Mouse (Mus musculus) layer of hippocampus, adult 8-10 months (tissue): Measurements from ENCODE around the gene Rufy3. TPM values are rescaled to one million over a fixed set of nuclear protein-coding genes. Genes with fewer than 3 reads are reported as not detected.

Experiments
- DNase-seq, 2 experiments: peaks; one replicate each; pipeline ENCODE4 v3.0.0; 2022; ENCODE audit warnings: low spot score in 2 of 2
- total RNA-seq, 4 experiments: library from RNA; stranded (reverse); gene quantifications; 2 replicates each; pipeline ENCODE4 v1.2.4; 2022

Gene Rufy3
- total RNA-seq, 4 experiments from 2014 or later, result 157 to 193 (median 180) TPM

GRCm38 (mm10) chr5:88684226-88684625, 119.4 kb downstream of the Rufy3 start:
- no peak for DNase-seq

GRCm38 (mm10) chr5:88685306-88685705, 120.5 kb downstream of the Rufy3 start:
- DNase-seq, result no peak

GRCm38 (mm10) chr5:88685745-88686299, 121.0 kb downstream of the Rufy3 start:
- no peak for DNase-seq

GRCm38 (mm10) chr5:88687996-88688406, 123.2 kb downstream of the Rufy3 start:
- no peak for DNase-seq

GRCm38 (mm10) chr5:88688583-88689187, 123.8 kb downstream of the Rufy3 start:
- DNase-seq, result no peak

GRCm38 (mm10) chr5:88689279-88689938, 124.6 kb downstream of the Rufy3 start:
- no peak for DNase-seq

- no peak for DNase-seq
Measured at GRCm38 (mm10) chr5:88690681-88691505, 126.1 kb downstream of the Rufy3 start.

GRCm38 (mm10) chr5:88691506-88692095, 126.8 kb downstream of the Rufy3 start:
- no peak for DNase-seq

- DNase-seq, result no peak
Measured at GRCm38 (mm10) chr5:88692586-88692985, 127.7 kb downstream of the Rufy3 start.

- DNase-seq, result no peak
Measured at GRCm38 (mm10) chr5:88693057-88693456, 128.2 kb downstream of the Rufy3 start.

- DNase-seq, result no peak
Measured at GRCm38 (mm10) chr5:88697291-88697690, 132.5 kb downstream of the Rufy3 start.

- no peak for DNase-seq
Measured at GRCm38 (mm10) chr5:88699251-88699913, 134.5 kb downstream of the Rufy3 start.

Other genes starting within 250 kb of the Rufy3 start
- gene Prol1, start 247.7 kb upstream of the Rufy3 start, total RNA-seq, result not detected
- not detected for gene Amtn, start 188.9 kb upstream of the Rufy3 start, total RNA-seq
- not detected for gene Ambn, start 109.0 kb upstream of the Rufy3 start, total RNA-seq
- not detected for gene Enam, start 77.1 kb upstream of the Rufy3 start, total RNA-seq
- under 1 TPM; 0.23 to 0.39 (median 0.32) TPM for gene Jchain, start 37.1 kb upstream of the Rufy3 start, total RNA-seq
- gene Utp3, start 10.6 kb upstream of the Rufy3 start, total RNA-seq, result 10 to 100 TPM; 25.4 to 30.3 (median 28.2) TPM
- gene Grsf1, start 111.1 kb downstream of the Rufy3 start, total RNA-seq, result 100 to 1,000 TPM in 1 of 4 experiments, 10 to 100 TPM in 3; 90.0 to 103 (median 94.6) TPM
- gene Mob1b, start 155.8 kb downstream of the Rufy3 start, total RNA-seq, result 10 to 100 TPM; 23.3 to 32.6 (median 26.6) TPM
- 10 to 100 TPM; 12.1 to 14.0 (median 12.9) TPM for gene Dck, start 200.0 kb downstream of the Rufy3 start, total RNA-seq